Mouse (Mus musculus) bone marrow, adult 2 months (tissue): ENCODE measurements around the gene Clpp.

Experiments used
- CTCF ChIP-seq: fragments of 200-500 bp; IDR thresholded peaks from 2 replicates; pipeline ENCODE4 v1.5.1; 2011; ENCODE audit warnings: low read length, control low read depth; ENCODE audit not compliant: control insufficient read depth, insufficient read depth
- POLR2A ChIP-seq: fragments of 200-500 bp; IDR thresholded peaks from 2 replicates; pipeline ENCODE4 v1.6.1; 2011; ENCODE audit warnings: low read depth, mild to moderate bottlenecking, control low read depth, low read length, borderline replicate concordance; ENCODE audit not compliant: control insufficient read depth

DNA sequence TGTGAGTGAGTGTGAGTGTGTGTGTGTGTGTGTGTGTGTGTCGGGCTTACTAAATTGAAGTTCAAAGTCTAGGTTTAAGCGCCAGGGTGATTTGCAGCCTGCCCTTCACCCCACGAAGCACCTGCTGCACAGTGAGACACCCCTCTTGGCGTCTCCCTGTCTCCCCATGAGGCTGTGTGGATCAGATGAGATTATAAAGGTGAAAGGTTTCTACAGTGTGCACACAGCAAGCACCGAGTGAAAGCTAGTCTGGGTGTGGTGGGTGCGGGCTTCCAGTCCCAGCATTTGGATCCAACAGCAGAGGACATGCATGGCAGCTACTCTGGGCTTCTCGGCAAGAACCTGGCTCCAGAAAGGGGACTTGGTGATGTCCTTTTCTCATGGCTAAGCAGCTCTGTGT is 9.1 kb upstream of the Clpp start:
- TF ChIP-seq CTCF (no peak), POLR2A (no peak)
